Mouse (Mus musculus): ENCODE data around the gene Syngap1.

GRCm38 (mm10) chr17:27011998-27012672, 71.1 kb downstream of the Syngap1 start:
- TF ChIP-seq CTCF (IDR thresholded peaks at IDR 0.05; ENCODE audit: low read depth, low read length) (no peak), TAL1 (conservative IDR thresholded peaks at IDR 0.05; ENCODE audit: low read depth, low read length) (no peak), GATA1 (IDR thresholded peaks at IDR 0.05; ENCODE audit: borderline replicate concordance, low read length) (no peak), GATA2 (IDR thresholded peaks at IDR 0.05; ENCODE audit: borderline replicate concordance, low read depth, low read length) (no peak)
